Mouse (Mus musculus): ENCODE measurements around the gene Mapk1ip1l. TPM values are rescaled to one million over a fixed set of nuclear protein-coding genes. Genes with fewer than 3 reads are reported as not detected.
A peak's percentile ranks its signal among the peaks of the same experiment; 100 is the strongest.

Gene Mapk1ip1l
- 51.4 and 57.7 TPM in 2 replicates for polyA plus RNA-seq (2015; fragmentation: Nextera tagmentation; extraction: Ambion mirVana)

DNA sequence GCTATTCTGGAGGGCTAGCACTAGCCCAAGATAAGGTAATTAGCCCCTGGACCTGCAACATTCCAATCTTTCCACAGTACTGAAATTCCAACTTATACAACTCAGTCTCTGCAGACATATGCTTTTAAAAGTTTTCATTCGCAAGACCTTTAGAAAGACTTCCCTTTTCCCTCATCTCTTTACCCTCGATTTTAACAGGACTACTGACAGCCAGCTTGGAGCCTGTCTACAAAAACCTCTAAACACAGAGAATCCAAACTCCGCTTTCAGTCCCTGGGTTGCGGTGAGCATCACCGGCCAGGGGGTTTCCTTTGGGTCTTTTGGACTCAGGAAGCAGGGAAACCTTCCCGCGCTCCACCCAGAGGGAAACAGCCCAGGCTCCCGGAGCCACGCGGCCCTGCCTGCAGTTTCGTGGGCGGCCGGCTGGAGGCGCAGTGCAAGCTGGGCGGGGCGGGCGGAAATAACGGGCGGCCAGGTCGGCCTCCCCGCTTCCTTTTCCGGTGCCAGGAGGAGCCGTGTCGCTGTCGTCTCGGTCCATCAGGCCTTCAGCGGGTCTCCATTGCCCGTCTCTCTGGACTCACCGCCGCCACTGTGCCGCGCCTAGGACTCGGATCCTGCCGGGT lies at the start of gene Mapk1ip1l:
Gene Mapk1ip1l (plus strand): TSS at position 482 of the 623 bp plus-strand sequence.
- Histone ChIP-seq H3K27ac (replicated peaks) (peak within 1 kb of the TSS; percentile 99), H3K4me3 (peak within 1 kb of the TSS; percentile 96), H3K36me3 (no peaks in the 10 kb centered on the region), H3K4me2 (peak within 1 kb of the TSS; percentile 72), H3K4me1 (replicated peaks) (peaks cover 39% of the 10 kb centered on the region), H3K27me3 (no peaks in the 10 kb centered on the region), H3K9ac (peak within 1 kb of the TSS; percentile 98), H3K9me3 (no peaks in the 10 kb centered on the region)
- WGBS, result 1% methylated on average over 34 of the region's 34 CpGs
- ATAC-seq (ENCODE audit: low read depth), result peak; percentile 92

DNA sequence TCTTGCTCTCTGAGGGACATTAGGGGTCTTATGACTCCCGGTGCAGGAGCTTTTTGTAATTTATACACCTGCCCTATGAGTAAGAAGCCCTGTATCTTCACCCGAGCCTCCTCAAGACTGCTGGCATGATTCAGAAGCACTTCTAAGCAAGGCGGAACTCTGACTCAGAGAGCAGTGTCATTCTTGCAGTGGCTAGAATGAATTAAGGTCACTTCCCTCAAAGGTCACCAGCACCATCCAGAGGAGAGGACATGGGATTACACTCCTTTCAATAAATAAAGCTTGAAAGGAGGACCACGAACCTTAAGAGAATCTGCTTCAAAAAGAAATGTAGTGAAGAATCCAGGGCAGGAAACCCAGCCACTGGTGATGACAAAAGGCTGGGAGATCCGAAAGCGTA lies 48.2 kb upstream of the Mapk1ip1l start:
- Histone ChIP-seq H3K9ac (no peak overlapping the region), H3K27ac (replicated peaks) (no peak overlapping the region), H3K9me3 (no peaks in the 10 kb centered on the region), H3K4me3 (no peak overlapping the region), H3K4me2 (no peak overlapping the region), H3K36me3 (peaks cover 66% of the 10 kb centered on the region), H3K27me3 (no peaks in the 10 kb centered on the region), H3K4me1 (replicated peaks) (no peaks in the 10 kb centered on the region)
- ATAC-seq (ENCODE audit: low read depth), result no peak
- 88% methylated on average over 6 of the region's 6 CpGs for WGBS

- no peak for ATAC-seq (ENCODE audit: low read depth)
- Histone ChIP-seq H3K4me3 (no peak overlapping the region), H3K9me3 (no peaks in the 10 kb centered on the region), H3K27ac (replicated peaks) (no peak overlapping the region), H3K27me3 (no peaks in the 10 kb centered on the region), H3K4me2 (no peak overlapping the region), H3K4me1 (replicated peaks) (no peaks in the 10 kb centered on the region), H3K36me3 (peaks cover 62% of the 10 kb centered on the region), H3K9ac (no peak overlapping the region)
- WGBS, result 95% methylated on average over 3 of the region's 3 CpGs
These were observed 33.2 kb upstream of the Mapk1ip1l start for GRCm38 (mm10) chr14:47264866-47265265.

DNA sequence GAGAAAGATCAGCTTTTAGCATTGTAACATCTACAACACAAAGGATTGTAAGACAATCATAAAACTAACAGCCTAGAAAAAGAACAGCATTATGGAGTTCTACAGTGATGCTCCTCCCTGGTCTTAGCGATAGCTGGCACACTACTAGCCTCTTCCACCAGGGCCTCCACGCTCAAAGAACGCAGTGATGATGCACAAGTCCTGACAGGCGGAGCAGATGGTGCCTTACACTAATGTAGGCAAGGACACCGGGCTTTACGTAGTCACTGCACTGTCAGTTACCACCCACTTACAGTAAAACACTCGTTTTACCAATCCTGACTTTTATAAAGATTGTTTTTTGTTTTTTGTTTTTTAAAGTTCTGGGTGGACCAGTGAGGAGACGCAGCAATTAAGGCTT lies 32.2 kb upstream of the Mapk1ip1l start:
- no peak for ATAC-seq (ENCODE audit: low read depth)
- Histone ChIP-seq H3K27ac (replicated peaks) (no peak overlapping the region), H3K4me3 (no peak overlapping the region), H3K27me3 (no peaks in the 10 kb centered on the region), H3K9me3 (no peaks in the 10 kb centered on the region), H3K4me1 (replicated peaks) (no peaks in the 10 kb centered on the region), H3K9ac (no peak overlapping the region), H3K4me2 (no peak overlapping the region), H3K36me3 (peaks cover 59% of the 10 kb centered on the region)
- WGBS, result 95% methylated on average over 8 of the region's 8 CpGs

DNA sequence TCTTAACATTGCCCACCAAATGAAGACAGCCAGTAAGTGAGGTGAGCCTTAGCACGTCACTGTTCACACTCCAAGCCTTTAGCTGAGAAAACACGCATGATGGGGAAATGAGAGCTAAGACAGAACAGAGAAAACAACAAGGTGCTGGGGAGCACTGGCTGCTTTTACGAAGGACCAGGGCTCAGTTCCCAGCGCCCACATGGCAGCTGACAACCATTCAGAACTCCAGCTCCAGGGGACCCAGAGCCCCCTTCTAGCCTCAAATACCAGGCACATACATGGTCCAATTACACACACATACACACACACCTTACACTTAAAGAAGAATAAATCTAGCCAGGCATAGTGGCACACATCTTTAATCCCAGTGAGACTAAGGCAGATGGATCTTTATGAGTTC lies 29.0 kb upstream of the Mapk1ip1l start:
- no peaks in the 10 kb centered on the region for H3K27me3 ChIP-seq
- 95% methylated on average over 4 of the region's 4 CpGs for WGBS
- H3K9me3 ChIP-seq, result no peaks in the 10 kb centered on the region
- no peak overlapping the region for H3K4me2 ChIP-seq
- ATAC-seq (ENCODE audit: low read depth), result no peak
- peaks cover 62% of the 10 kb centered on the region for H3K36me3 ChIP-seq
- H3K4me1 ChIP-seq (replicated peaks), result no peaks in the 10 kb centered on the region
- H3K4me3 ChIP-seq, result no peak overlapping the region
- no peak overlapping the region for H3K27ac ChIP-seq (replicated peaks)
- H3K9ac ChIP-seq, result no peak overlapping the region

DNA sequence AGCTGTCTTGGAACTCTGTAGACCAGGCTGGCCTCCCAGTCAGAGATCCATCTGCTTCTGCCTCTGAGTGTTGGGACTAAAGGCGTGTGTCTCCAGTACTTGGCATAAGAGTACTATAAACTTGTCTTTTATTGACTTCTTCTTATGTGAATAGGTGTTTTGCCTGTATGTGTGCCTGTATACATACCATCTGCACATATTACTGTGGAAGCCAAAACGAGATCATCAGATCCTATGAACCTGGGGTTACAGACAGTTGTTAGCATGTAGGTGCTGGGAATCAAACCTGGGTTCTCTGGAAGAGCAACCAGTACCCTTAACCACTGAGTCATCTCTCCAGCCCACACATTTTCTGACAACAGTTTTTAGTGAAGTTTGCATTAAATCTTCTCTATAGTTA lies 28.4 kb upstream of the Mapk1ip1l start:
- peaks cover 2% of the 10 kb centered on the region; the same call in 1 of the 2 replicates for H3K4me1 ChIP-seq (replicated peaks)
- H3K4me2 ChIP-seq, result no peak overlapping the region
- no peaks in the 10 kb centered on the region for H3K9me3 ChIP-seq
- H3K27ac ChIP-seq (replicated peaks), result no peak overlapping the region
- no peak for ATAC-seq (ENCODE audit: low read depth)
- WGBS, result 97% methylated on average over 2 of the region's 2 CpGs
- no peaks in the 10 kb centered on the region for H3K27me3 ChIP-seq
- peaks cover 62% of the 10 kb centered on the region for H3K36me3 ChIP-seq
- no peak overlapping the region for H3K4me3 ChIP-seq
- H3K9ac ChIP-seq, result no peak overlapping the region

DNA sequence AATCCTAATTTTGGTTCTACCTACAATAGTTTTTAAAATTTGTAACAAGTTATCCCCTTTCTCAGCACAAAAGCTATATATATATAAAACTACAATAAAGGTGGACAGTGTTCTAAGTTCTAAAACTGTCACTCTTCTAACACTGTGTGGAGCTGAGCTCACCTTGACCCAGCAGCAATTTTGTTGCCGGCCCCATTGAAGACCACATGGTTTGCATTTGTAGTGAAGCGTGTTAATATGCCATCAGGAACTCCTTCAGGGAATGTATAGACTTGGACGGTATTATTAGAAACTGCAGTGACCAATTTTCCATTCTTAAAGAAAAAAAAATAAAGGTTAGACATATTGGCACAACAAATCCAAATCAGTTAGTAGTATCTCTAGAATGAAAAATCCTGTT lies 24.3 kb upstream of the Mapk1ip1l start:
- Histone ChIP-seq H3K27ac (replicated peaks) (no peak overlapping the region), H3K27me3 (no peaks in the 10 kb centered on the region), H3K9ac (no peak overlapping the region), H3K4me3 (no peak overlapping the region), H3K9me3 (no peaks in the 10 kb centered on the region), H3K36me3 (peaks cover 30% of the 10 kb centered on the region), H3K4me2 (no peak overlapping the region), H3K4me1 (replicated peaks) (peaks cover 28% of the 10 kb centered on the region)
- WGBS, result 90% methylated on average over 3 of the region's 3 CpGs
- ATAC-seq (ENCODE audit: low read depth), result no peak

DNA sequence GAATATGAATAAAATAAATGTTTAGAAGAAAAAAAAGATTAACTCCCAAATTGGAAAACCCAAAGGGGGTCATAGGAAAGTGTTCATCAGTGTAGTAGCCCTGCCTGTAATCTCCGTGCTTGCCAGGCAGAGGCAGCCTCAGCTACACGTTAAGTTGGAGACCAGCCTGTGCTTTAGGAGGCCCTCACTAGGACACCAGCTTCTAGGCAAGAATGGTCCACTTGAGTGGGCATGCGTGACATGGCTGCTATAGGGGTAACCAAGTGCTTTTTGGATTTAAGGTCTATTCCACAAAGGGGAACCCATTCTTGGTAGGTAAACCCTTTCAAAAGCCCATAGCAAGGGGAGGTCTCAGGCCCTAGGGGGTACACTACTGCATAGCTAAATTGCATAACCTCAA lies 22.6 kb upstream of the Mapk1ip1l start:
- Histone ChIP-seq H3K4me2 (peak overlapping the region; percentile 67), H3K9ac (peak overlapping the region; percentile 88), H3K9me3 (no peaks in the 10 kb centered on the region), H3K36me3 (peaks cover 18% of the 10 kb centered on the region), H3K27ac (replicated peaks) (no peak overlapping the region), H3K27me3 (no peaks in the 10 kb centered on the region), H3K4me3 (peak overlapping the region; percentile 88), H3K4me1 (replicated peaks) (peaks cover 28% of the 10 kb centered on the region)
- 31% methylated on average over 3 of the region's 3 CpGs for WGBS
- no peak for ATAC-seq (ENCODE audit: low read depth)

DNA sequence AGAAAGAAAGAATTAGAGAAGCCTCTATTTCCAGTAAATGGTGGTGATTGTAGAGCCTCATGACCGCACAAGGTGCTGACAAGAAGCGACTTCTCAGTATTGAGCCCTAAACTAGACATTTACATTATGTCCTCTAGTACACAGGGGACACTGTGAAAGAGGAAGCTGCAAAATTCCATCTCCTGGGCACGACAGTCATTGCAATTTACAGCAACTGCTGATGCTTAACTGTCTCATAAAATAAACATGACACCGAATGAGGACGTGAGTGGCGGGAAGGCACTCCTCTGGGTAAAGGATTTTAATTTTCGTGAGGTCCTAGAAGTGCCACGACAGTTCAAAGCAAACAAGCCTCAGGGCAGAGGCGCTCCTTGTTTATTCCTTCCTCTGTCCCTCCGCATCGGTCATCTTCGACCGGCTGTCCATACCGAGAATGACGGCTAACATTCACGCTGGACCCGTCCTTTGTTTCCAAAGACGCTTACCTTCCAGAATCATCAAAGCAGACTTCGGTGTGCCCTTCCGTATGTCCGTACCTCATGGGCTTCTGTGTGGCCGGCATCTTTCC lies 21.9 kb upstream of the Mapk1ip1l start:
- no peaks in the 10 kb centered on the region for H3K9me3 ChIP-seq
- peak; percentile 33 for ATAC-seq (ENCODE audit: low read depth)
- H3K4me1 ChIP-seq (replicated peaks), result peaks cover 28% of the 10 kb centered on the region
- peak overlapping the region; percentile 88 for H3K9ac ChIP-seq
- H3K27ac ChIP-seq (replicated peaks), result peak overlapping the region; percentile 97
- peaks cover 12% of the 10 kb centered on the region for H3K36me3 ChIP-seq
- H3K4me3 ChIP-seq, result peak overlapping the region; percentile 88
- WGBS, result 2% methylated on average over 22 of the region's 22 CpGs
- H3K4me2 ChIP-seq, result peak overlapping the region; percentile 67
- H3K27me3 ChIP-seq, result no peaks in the 10 kb centered on the region

DNA sequence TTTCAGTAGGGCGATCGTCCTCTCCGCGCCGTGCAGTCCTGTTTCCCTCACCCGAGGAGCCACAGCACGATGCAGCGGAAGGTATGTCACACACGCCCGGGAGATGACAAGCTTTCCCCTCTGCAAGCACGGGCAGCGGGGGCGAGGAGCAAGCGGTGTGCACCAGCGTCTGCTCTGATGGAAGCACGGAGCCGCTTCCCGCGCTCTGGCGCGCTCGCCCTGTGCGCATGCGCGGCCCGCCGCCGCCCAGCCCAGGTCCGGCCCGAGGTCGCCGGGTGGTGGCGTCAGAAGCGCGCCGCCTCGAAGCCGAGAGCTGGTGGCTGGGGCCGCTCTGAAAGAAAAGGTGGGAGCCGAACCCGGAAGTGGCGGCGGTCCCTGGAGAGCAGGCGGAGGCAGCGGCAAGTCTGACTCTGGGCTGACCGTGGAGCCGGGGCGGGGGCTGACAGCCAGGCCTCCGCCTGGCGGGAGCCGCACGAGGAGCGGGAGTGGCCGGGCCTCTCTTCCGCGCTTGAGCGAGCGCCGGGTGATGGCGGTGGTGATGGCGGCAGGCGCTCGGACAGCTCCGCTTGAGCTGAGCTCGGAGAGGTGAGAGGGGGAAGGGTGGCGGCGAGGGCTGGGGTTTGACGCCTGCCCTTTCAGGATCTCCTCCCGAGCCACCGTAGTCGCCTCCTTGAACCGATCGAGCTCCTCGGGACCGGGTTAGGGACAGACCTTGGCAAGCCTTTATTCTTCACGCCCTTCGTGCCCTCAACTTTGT lies 21.3 kb upstream of the Mapk1ip1l start, which contains the start of the genes Wdhd1 and Socs4:
Gene Wdhd1 (minus strand): TSS at position 221 of the 757 bp plus-strand sequence.
Gene Socs4 (plus strand): TSS at position 295 of the 757 bp plus-strand sequence.
- Histone ChIP-seq H3K9me3 (no peaks in the 10 kb centered on the region), H3K36me3 (peaks cover 8% of the 10 kb centered on the region; the same call in 1 of the 2 replicates), H3K9ac (peak within 1 kb of the TSS; percentile 88), H3K27ac (replicated peaks) (peak within 1 kb of the TSS; percentile 97), H3K4me2 (peak within 1 kb of the TSS; percentile 67), H3K4me1 (replicated peaks) (peaks cover 28% of the 10 kb centered on the region), H3K27me3 (no peaks in the 10 kb centered on the region), H3K4me3 (peak within 1 kb of the TSS; percentile 88)
- WGBS, result under 1% methylated on average over 73 of the region's 77 CpGs
- peak; percentile 98 for ATAC-seq (ENCODE audit: low read depth)

DNA sequence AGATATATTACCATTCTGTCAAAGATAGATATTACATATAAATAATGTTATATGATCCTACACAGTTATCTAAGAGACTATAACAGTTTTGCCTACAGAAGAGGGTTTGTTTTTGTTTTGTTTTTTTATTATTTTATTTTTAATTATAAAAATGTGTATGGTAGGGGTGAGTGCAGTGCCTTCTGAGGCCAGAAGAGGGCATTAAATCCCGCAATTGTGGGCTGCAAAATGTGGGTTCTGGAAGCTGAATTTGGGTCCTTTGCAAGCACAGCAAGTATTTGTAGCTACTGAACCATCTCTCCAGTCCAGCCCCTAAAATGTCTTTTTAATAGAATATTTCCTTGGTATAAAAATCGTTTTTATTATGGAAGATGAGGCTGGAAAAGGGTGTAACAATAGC lies 19.0 kb upstream of the Mapk1ip1l start:
- Histone ChIP-seq H3K27ac (replicated peaks) (no peak overlapping the region), H3K36me3 (0 out of 2 replicates have a peak, but pooled peaks cover 2% of the 10 kb centered on the region), H3K4me1 (replicated peaks) (peaks cover 28% of the 10 kb centered on the region), H3K4me3 (no peak overlapping the region), H3K4me2 (no peak overlapping the region), H3K27me3 (no peaks in the 10 kb centered on the region), H3K9me3 (no peaks in the 10 kb centered on the region), H3K9ac (no peak overlapping the region)
- WGBS, result 86% methylated on average over 2 of the region's 2 CpGs
- ATAC-seq (ENCODE audit: low read depth), result no peak

DNA sequence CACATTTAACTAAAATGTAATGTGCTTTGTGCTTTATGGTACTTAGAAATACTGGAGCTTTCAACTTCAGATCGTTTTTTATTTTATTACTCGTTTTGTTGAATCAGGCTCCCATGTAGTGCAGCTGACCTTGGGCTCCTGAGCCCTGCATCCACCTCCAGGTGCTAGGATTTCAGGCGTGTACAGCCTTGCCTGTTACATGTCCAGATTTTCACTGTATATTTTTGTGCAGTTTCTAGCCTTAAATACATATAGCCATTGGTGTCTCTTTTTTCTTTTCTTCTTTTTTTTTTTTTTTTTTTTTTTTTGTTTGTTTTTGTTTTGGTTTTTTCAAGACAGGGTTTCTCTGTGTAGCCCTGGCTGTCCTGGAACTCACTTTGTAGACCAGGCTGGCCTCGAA lies 16.5 kb upstream of the Mapk1ip1l start:
- Histone ChIP-seq H3K27me3 (no peaks in the 10 kb centered on the region), H3K9me3 (no peaks in the 10 kb centered on the region), H3K4me3 (no peak overlapping the region), H3K4me1 (replicated peaks) (peaks cover 13% of the 10 kb centered on the region), H3K27ac (replicated peaks) (no peak overlapping the region), H3K4me2 (no peak overlapping the region), H3K36me3 (0 out of 2 replicates have a peak, but pooled peaks cover 2% of the 10 kb centered on the region), H3K9ac (no peak overlapping the region)
- WGBS, result 93% methylated on average over 4 of the region's 4 CpGs
- ATAC-seq (ENCODE audit: low read depth), result no peak
